In genomic region chr5:29826780-29827179, GRCm38 (mm10) we compare ENCODE assay signal across 11 mouse cellular contexts.
DNase-seq lines count a peak whose midpoint lies in the region.
"Had no signal": no experiment of that assay in that cellular context is flagged by ENCODE, and none has a peak within 500 bp of the region (broad histone marks: within the 10 kb centered on the region; RNA-seq: fewer than 3 reads in every experiment).

No protein-coding gene starts in this region.

- H3K4me1 ChIP-seq in heart, embryonic 10.5 days: 0 out of 2 replicates have a peak, but pooled peaks cover 5% of the 10 kb centered on the region

- DNase-seq in ovary, adult 18-20 months (ENCODE audit: low spot score): peak; percentile 18
- DNase-seq in ovary, postnatal 10 days (ENCODE audit: low spot score): no peak
- DNase-seq in heart, embryonic 10.5 days (ENCODE audit: low spot score): peak; percentile 78
- DNase-seq in kidney, postnatal 4 days: peak; percentile 59 to 68
- peak; percentile 30 for DNase-seq in skeletal muscle tissue, adult 2 months (ENCODE audit: low read depth, low spot score)
- DNase-seq in cerebellum, postnatal 36 days: no peak
- no peak for DNase-seq in frontal cortex, postnatal 36 days (ENCODE audit: low spot score in 2 of 2)
- DNase-seq in layer of hippocampus, adult 18-20 months (ENCODE audit: low spot score in 2 of 2): no peak
- DNase-seq: adrenal gland, postnatal 25 days had no signal

- no peaks in the 10 kb centered on the region for H3K27me3 ChIP-seq in heart, embryonic 10.5 days (ENCODE audit: insufficient read depth, poor library complexity, severe bottlenecking)
- H3K27me3 ChIP-seq: CH12.LX had no signal

- H3K4me3 ChIP-seq in heart, embryonic 10.5 days: no peak overlapping the region
- H3K4me3 ChIP-seq: left cerebral cortex, adult 2 months had no signal

- H3K36me3 ChIP-seq in heart, embryonic 10.5 days: no peaks in the 10 kb centered on the region

- 23% methylated on average over 4 of the region's 4 CpGs for WGBS in heart, embryonic 10.5 days

- no peak overlapping the region for H3K27ac ChIP-seq in heart, embryonic 10.5 days
- H3K27ac ChIP-seq: left cerebral cortex, adult 2 months had no signal

- no peaks in the 10 kb centered on the region for H3K9me3 ChIP-seq in heart, embryonic 10.5 days

Comparison
In these comparisons a context has a peak if more than half of its experiments do, and no peak if none do; other contexts are left out.
1. DNase-seq: peak in ovary, adult 18-20 months (single experiment), heart, embryonic 10.5 days (single experiment), kidney, postnatal 4 days (2 of 2) and skeletal muscle tissue, adult 2 months (single experiment); none in ovary, postnatal 10 days (single experiment), cerebellum, postnatal 36 days (0 of 2), frontal cortex, postnatal 36 days (0 of 2) and layer of hippocampus, adult 18-20 months (0 of 2).